Mouse (Mus musculus) heart, postnatal 0 days (tissue): ENCODE measurements around the gene C1qtnf2.

ENCODE experiments used
- CTCF ChIP-seq: IDR thresholded peaks from 2 replicates; pipeline ENCODE4 v1.5.1; 2016; ENCODE audit warnings: antibody characterized with exemption, control low read depth, low read depth
- EP300 ChIP-seq: IDR thresholded peaks from 2 replicates; pipeline ENCODE4 v1.6.1; 2016; ENCODE audit warnings: antibody characterized with exemption, low read depth

DNA sequence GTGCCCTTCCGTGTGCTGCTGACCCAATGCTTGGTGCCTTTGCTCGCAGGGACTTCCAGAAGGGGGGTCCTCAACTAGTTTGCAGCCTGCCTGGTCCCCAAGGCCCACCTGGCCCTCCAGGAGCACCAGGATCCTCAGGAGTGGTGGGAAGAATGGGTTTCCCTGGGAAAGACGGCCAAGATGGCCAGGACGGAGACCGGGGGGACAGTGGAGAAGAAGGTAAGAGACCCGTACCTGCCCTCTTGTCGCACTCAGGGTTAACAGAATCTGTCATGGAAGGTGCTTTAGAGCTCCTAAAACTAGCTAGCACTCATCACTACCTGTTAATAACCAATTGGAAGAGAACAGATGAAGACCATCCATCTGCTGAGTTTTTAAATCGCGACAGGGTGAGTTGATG, 11.8 kb downstream of the C1qtnf2 start:
- no peak for TF ChIP-seq EP300
- TF ChIP-seq CTCF, result no peak
